Mouse (Mus musculus): Measurements from ENCODE around the gene Rpl4. TPM values are rescaled to one million over a fixed set of nuclear protein-coding genes. Genes with fewer than 3 reads are reported as not detected.

Gene Rpl4
- polyA plus RNA-seq, 1 experiment from 2014 or later, result 1,162 TPM

DNA sequence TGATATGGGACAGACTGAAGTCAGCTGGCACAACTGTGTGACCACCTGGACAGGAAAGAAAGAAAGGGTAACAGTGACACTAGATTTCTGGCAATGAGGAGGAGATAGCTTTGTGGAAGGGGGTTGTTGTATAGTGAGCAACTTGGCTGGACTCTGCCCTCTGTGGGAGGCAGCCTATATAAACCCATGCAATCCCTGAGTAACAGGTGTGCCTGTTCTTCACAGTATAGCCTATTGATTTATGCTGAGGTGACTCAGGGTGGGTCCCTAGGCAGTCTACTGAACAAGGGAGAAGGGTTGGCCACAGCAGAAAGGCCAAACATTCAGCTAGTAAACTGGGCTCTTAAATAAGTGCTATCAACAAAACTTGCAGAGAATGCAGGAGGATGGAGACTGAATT, 52.6 kb downstream of the Rpl4 start:
- ATAC-seq (replicated peaks; ENCODE audit: low FRiP score, low read depth) (no peak), DNase-seq (ENCODE audit: low spot score) (no peak)
- Histone ChIP-seq H3K27me3 (ENCODE audit: insufficient read depth, low read length) (no peaks in the 10 kb centered on the region), H3K9ac (ENCODE audit: low read depth, low read length) (no peak overlapping the region), H3K4me2 (ENCODE audit: low read length) (no peak overlapping the region), H3K9me3 (replicated peaks; ENCODE audit: low read length) (no peaks in the 10 kb centered on the region), H3K4me3 (replicated peaks; ENCODE audit: low read depth, low read length) (no peak overlapping the region), H3K4me1 (replicated peaks; ENCODE audit: insufficient read depth, low read length) (peaks cover under 1% of the 10 kb centered on the region; the same call in 1 of the 2 replicates), H3K36me3 (ENCODE audit: insufficient read depth, low read length) (no peaks in the 10 kb centered on the region), H3K27ac (no peak overlapping the region)
- TF ChIP-seq CTCF (IDR thresholded peaks at IDR 0.05; ENCODE audit: low read depth), result no peak

DNA sequence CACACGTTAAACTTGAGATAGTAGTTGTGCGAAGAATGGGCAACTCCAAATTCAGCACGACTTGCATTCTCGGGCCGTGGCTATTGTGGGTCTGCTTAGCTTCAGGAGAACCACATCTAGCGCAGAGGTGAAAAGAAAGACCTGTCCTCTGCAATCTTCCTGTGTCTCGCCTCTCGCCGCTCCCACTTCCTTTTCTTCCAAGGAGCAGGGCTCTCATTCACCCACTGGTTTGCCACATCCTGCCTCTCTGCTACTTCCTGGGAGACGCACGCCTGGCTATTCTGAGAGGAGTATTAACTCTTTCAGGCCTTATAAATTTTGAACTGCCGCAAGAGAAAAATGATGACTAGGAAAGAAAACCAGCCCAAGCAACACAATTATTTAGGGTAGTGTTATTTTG, 54.6 kb downstream of the Rpl4 start:
- Histone ChIP-seq H3K4me1 (replicated peaks; ENCODE audit: insufficient read depth, low read length) (peaks cover 17% of the 10 kb centered on the region), H3K9me3 (replicated peaks; ENCODE audit: low read length) (no peaks in the 10 kb centered on the region), H3K36me3 (ENCODE audit: insufficient read depth, low read length) (no peaks in the 10 kb centered on the region), H3K4me3 (replicated peaks; ENCODE audit: low read depth, low read length) (no peak overlapping the region), H3K27ac (no peak overlapping the region), H3K27me3 (ENCODE audit: insufficient read depth, low read length) (no peaks in the 10 kb centered on the region), H3K9ac (ENCODE audit: low read depth, low read length) (no peak overlapping the region), H3K4me2 (ENCODE audit: low read length) (no peak overlapping the region)
- 68% methylated on average over 12 of the region's 12 CpGs for WGBS
- ATAC-seq (replicated peaks; ENCODE audit: low FRiP score, low read depth) (no peak), DNase-seq (ENCODE audit: low spot score) (no peak)
- no peak for TF ChIP-seq CTCF (IDR thresholded peaks at IDR 0.05; ENCODE audit: low read depth)

Small RNA genes within 50 kb of the gene (microRNA-seq; reads per million reads assigned to microRNA genes)
- not detected for gene Gm24106

Other genes starting within 250 kb of the Rpl4 start
- gene Smad6, start 151.3 kb upstream of the Rpl4 start, polyA plus RNA-seq (2015; fragmentation: Nextera tagmentation; extraction: Ambion mirVana), result 7.2 and 10.6 TPM in 2 replicates
- gene Lctl, start 56.2 kb upstream of the Rpl4 start, polyA plus RNA-seq (2015; fragmentation: Nextera tagmentation; extraction: Ambion mirVana), result 0.23 and 0.29 TPM in 2 replicates
- gene Zwilch, start 271 bp upstream of the Rpl4 start, polyA plus RNA-seq (2015; fragmentation: Nextera tagmentation; extraction: Ambion mirVana), result 7.5 and 8.6 TPM in 2 replicates
- 25.8 and 29.6 TPM in 2 replicates for gene Snapc5, start 5.9 kb downstream of the Rpl4 start, polyA plus RNA-seq (2015; fragmentation: Nextera tagmentation; extraction: Ambion mirVana)
- 1.3 and 2.0 TPM in 2 replicates for gene Uchl4, start 61.8 kb downstream of the Rpl4 start, polyA plus RNA-seq (2015; fragmentation: Nextera tagmentation; extraction: Ambion mirVana)
- 81.6 and 82.7 TPM in 2 replicates for gene Map2k1, start 80.3 kb downstream of the Rpl4 start, polyA plus RNA-seq (2015; fragmentation: Nextera tagmentation; extraction: Ambion mirVana)
- gene Tipin, start 108.2 kb downstream of the Rpl4 start, polyA plus RNA-seq (2015; fragmentation: Nextera tagmentation; extraction: Ambion mirVana), result 168 and 193 TPM in 2 replicates
- 13.9 and 14.5 TPM in 2 replicates for gene Dis3l, start 167.9 kb downstream of the Rpl4 start, polyA plus RNA-seq (2015; fragmentation: Nextera tagmentation; extraction: Ambion mirVana)
- gene Megf11, start 212.3 kb downstream of the Rpl4 start, polyA plus RNA-seq (2015; fragmentation: Nextera tagmentation; extraction: Ambion mirVana), result 2.5 and 2.6 TPM in 2 replicates